Mouse (Mus musculus): ENCODE data around the gene Vps8.

Vps8 gene

DNA sequence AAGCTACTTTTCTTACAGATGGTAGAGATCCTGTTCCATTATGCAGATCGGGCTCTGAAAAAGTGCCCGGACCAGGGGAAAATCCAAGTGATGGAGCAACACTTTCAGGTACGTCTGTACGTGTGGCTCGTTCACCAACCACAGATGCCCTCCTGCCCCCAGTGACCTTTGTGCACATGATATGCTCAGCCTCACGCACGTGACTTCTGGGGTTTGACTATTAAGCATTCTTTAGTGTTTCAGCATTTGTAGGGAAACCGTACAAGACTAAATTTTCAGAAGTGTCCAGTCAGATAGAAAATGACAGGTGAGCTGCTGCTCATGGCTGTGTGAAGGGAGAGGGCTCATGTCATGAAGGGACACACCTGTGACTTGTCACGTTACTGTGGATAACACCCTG lies 55.5 kb downstream of the Vps8 start:
- DNase-seq (ENCODE audit: low spot score), result no peak

- DNase-seq (ENCODE audit: low spot score), result no peak
Observed at GRCm38 (mm10) chr16:21483803-21484202, 60.9 kb downstream of the Vps8 start.

DNA sequence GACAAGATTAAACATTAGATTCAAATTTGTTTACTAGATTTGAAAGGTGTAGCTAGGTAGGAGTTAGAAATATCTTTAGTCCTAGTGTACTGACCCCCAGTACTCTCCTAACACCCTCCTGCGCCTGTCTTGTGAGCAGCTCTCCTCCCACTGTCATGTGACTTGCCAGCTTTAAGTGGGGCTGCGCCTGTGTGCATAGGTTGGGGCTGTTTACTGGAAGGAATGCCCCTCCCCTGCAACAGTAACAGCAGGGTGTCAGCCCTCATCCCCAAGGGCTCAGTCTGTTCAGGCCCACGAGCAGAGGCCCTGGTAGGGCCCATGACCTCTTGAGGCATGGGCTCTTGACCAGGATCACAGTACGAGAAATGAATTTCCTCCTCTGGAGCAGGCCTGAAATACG lies 62.8 kb downstream of the Vps8 start:
- no peak for DNase-seq (ENCODE audit: low spot score)

DNA sequence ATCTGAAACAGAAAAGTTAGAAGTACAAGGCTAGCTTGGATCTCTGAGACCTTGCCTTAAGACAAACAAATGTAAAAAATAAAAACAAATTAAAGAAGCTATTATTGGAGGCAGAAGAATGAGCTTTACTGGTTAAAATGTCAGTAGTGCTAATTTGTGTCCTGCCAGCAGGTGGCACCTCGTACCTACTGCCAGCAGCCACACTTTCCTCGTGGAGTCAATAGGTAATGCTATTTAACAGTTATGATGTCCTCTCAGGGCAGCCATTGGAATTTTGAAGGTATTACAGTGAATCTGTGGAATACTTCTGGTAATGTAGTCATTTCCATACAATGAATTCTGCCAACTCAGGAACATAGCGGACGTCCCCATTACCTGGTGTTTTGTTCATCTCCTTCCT lies 65.5 kb downstream of the Vps8 start:
- no peak for DNase-seq (ENCODE audit: low spot score)

DNA sequence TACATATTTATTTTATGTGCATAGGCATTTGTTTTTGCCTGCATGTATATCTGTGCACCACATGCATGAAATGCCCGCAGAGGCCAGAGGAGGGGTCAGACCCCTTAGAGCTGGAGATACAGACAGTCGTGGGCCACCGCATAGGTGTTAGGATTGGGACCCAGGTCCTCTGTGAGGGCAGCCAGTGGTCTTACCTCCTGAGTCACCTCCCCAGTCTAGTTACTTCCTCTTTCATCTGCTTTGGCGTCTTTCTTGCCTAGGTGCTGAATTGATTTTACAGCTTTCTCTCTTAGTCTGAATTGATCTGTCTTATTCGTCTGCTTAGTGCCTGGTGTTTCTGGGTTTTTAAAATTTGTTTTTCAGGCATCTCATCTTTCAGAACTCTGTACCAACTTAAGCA lies 69.4 kb downstream of the Vps8 start:
- DNase-seq (ENCODE audit: low spot score), result no peak

- no peak for DNase-seq (ENCODE audit: low spot score)
Observed at GRCm38 (mm10) chr16:21492894-21493293, 70.0 kb downstream of the Vps8 start.

DNA sequence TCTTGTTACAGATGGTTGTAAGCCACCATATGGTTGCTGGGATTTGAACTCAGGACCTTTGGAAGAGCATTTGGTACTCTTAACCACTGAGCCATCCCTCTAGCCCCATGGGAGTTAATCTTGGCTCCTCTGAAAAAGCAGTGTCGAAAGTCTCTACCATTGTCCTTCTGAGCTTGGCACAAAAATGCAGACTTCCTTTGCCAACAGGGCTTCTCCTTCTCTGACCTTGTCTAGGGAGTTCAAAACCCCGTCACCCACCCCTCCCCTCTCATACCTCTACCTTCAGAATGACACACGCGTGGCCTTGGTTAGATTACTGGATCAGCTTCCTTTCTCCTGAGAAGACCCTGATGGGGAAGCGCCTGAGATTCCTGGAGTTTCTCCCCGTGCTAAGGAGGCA lies 71.8 kb downstream of the Vps8 start:
- DNase-seq (ENCODE audit: low spot score), result no peak

DNA sequence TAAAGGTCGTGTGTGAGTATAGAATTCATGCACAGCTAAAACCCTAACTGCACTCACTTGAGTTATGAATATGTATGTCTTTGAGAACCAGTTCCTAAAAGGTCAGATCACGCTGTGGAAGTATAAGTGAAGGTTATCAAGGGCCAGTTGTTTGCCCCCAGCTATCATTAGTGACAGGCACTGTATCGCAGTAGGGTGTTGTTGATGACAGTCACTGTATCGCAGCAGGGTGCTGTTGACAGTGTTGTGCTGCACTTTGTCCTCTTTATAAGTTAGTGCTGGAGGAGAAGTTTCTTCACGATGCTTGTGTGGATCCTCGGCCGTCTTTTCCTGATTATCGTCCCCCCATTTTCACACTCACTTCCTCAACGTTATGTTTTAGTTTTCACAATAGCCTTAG lies 73.9 kb downstream of the Vps8 start:
- DNase-seq (ENCODE audit: low spot score), result no peak

DNA sequence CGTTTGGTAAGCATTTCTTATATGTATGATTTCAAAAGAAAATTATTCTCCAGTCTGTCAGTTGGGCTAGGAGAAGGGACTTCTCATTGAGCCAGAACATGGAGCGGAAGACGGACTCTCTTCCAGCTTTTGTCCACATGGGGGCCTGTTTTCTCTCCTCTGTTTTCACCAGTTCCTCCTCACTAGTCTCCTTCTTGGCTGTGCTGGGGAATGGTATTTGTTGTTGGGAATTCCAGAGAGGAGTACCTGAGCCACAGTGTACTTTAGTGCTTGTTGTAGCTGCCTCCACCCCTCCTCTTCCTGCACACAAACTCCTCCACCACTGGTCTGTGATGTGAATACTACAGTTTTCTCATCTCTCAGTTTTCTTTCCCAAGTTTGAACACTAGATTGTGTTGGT lies 74.7 kb downstream of the Vps8 start:
- DNase-seq (ENCODE audit: low spot score), result no peak

GRCm38 (mm10) chr16:21498984-21499383 lies 76.1 kb downstream of the Vps8 start:
- no peak for DNase-seq (ENCODE audit: low spot score)

- DNase-seq (ENCODE audit: low spot score), result no peak
Observed at GRCm38 (mm10) chr16:21499656-21500055, 76.7 kb downstream of the Vps8 start.

GRCm38 (mm10) chr16:21518833-21519232 lies 95.9 kb downstream of the Vps8 start:
- DNase-seq (ENCODE audit: low spot score), result no peak

DNA sequence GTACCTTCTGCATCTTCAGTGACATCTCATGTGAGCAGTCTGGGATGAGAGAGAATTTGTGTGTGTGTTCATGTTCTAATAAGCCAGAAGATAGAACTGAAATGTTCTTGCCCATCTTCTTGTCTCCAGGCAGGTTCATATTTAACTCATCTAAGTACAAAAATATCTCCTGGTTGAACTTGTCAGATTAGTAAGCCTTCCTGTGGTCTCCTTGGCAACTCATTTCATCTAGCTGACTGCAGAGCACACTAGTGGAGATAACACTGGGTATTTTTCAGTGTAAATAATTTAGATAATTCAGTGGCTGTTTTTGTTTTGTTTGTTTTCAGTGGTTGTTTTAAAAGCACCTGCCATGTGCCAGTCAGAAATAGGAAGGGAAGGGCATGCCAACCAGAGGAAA lies 96.9 kb downstream of the Vps8 start:
- no peak for DNase-seq (ENCODE audit: low spot score)

DNA sequence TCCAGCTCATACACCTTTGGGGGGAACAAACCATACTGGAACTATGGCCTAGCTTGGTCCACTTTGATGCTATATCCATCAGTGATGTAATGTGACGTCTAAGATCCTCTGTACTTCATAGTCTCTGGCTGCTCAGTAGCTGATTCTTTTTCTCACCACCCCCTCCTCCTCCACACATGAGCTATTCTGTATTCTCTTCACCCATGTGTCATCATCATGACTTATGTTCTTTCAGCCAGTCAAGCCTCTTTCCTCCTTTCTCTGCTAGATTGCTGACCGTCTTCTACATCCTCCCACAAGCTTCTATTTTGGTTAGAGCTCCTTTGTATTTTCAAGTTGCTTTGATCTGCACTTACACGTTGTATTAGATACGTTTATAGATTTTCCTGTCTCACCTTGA lies 100.8 kb downstream of the Vps8 start:
- no peak for DNase-seq (ENCODE audit: low spot score)

DNA sequence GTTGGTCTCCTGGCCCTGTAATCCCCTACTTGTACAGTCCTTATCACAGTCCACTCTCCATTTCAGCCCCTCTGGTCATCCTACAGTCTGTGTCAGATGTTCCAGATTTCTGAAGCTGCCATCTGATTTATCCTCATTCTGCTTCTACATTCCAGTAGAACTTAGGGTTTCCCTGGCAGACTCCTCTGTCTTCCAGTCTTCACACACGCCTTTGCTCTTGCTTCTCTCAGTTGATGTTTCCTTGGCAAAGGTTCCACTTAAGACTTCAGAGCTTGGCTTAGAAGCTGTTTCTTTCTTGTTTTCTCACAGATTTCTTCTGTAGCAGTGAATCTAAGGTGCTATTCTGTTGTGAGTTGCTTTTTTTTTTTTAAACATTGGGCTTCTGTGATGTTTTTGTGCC lies 102.5 kb downstream of the Vps8 start:
- DNase-seq (ENCODE audit: low spot score), result no peak

DNA sequence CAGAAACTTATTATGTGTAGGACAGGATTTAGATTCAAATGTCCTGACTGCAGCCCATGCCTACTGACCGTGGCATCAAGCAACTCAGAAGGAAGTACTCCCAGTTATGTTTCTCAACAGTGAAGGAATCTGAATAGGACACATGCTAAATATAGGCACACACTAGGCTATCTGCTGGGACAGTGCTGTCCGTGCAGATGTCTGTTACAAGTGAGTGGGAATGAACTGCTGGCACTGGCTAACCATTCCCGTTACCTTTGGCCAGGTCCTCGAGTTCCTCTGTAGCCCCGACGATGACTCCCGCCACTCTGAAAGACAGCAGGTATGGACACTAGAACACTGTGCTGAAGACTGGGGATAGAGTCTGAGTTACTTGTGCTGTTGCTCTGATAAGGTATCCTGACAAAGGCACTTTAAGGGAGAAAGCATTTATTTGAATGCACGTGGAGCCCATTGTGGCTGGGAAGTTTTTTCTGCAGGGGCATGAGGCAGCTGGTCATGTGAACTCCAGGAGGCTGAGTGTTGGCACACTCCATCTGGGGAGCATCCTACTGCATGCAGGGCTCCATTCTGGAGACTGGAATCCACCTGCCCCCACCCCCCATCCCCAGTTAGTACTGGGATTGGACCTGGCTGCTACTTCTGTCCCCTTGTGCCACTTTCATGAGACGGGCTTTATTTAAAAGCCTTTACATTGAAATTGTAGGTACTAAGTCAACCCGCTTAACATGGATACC lies 104.5 kb downstream of the Vps8 start:
- no peak for DNase-seq (ENCODE audit: low spot score)

- no peak for DNase-seq (ENCODE audit: low spot score)
Observed at GRCm38 (mm10) chr16:21533503-21533902, 110.6 kb downstream of the Vps8 start.

DNA sequence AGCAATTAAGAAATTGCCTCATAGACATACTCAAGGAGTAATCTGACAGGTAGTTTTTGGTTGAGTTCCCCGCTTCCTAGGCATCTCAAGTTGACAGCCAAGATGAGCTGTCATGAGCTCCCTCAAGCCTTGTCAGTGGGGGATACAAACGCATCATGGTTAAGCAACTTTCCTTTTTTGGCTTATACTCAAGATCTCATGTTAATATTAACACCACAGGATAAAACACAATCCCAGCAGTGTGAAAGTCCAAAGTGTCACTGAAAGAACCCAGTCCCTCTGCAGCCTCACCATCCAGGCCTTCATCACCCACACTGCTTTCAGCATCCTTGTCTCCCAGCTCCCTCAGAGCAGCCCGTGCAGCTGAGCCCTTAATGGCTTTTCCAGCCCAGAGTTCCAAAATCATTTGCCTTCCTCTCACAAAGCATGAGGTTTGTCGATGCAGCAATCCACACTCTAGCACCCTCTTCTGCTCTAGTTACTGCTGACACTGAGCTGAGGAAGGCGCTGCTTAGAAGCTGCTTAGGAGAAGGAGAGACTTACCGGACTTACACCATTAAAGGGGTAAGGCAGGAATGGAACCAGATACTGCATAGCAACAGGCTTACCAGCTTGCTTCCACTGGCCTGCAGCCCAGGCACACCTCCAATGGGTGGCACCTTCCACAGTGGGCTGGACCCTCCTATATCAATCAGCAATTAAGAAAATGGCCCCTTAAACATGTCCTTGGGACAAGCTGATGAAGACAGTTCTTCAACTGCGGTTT lies 113.5 kb downstream of the Vps8 start:
- no peak for DNase-seq (ENCODE audit: low spot score)

GRCm38 (mm10) chr16:21537312-21537711 lies 114.4 kb downstream of the Vps8 start:
- DNase-seq (ENCODE audit: low spot score), result no peak

DNA sequence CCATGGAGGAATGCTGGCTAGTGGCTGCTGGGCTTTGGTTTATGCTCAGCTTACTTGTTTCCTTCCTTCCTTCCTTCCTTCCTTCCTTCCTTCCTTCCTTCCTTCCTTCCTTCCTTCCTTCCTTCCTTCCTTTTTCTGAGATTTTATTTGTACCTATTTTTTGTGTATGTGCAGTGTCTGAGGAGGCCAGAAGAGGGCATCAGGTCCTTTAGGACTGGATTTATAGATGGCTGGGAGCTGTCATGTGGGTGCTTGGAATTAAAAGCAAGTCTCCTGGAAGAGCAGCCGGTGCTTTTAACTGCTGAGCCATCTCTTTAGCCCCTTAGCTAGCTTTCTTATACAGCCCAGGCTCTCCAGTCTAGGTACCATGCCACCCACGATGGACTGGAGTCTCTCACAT lies 116.0 kb downstream of the Vps8 start:
- no peak for DNase-seq (ENCODE audit: low spot score)

DNA sequence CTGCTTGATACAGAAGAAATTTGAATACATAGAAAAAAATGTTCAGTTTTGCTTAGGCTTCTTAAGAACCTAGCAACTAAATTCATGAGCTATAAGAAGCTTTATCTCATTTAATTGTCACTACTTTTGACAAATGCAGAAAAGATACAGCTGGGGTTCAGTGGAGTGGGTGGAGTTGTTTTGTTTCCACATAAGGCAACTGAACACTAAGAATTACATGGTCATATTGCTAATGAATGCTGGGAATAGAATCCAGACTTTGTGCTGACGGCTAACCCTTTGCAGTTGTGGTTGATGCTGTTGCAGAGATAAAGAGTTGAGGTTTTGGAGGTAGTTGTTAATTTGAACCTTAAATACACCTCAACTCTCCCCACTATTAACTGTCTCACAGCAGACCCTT lies 119.6 kb downstream of the Vps8 start:
- DNase-seq (ENCODE audit: low spot score), result no peak

DNA sequence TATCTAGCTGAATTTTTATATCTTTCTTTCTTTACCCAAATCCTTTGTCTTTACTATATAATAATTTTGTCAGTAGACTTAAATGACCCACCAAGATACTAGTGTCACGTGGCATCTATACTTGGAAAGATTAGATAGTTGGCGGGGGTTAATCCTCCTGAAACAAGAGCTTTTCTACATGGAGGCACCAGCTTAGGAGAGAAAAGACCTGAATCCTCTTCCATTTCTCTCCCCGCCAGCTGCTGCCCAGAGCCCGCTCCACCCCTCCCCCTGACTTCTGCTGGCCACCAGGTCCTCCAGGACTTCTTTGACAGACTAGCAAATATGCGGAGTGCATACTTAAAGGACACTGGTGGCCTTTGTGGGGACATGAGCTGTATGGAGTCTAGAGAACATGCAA lies 124.5 kb downstream of the Vps8 start:
- DNase-seq (ENCODE audit: low spot score), result no peak

- no peak for DNase-seq (ENCODE audit: low spot score)
Observed at GRCm38 (mm10) chr16:21549751-21550150, 126.8 kb downstream of the Vps8 start.

DNA sequence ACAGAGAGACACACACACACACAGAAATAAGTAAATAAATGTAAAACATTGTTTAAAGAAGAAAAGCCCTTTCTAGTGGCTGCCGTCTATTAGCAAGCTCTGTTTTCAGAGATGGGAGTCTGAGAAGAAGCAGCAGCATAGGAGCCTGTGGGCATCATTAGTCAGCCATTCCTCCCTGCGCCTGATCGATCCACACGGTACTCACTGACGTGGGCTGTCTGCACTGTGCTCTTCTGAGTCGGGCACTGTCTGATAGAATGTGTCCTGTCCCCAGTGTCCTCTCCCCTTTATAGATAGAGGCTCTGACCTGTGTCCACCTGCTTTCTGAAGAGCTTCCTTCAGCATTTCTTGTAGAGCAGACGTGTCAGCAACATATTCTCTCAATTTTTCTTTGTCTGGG lies 127.5 kb downstream of the Vps8 start:
- DNase-seq (ENCODE audit: low spot score), result no peak

All from ovary, adult 18-20 months (tissue).